Mouse (Mus musculus) ES-Bruce4 (cell line): ENCODE measurements at regions not wholly inside any gene's neighbourhood (a gene's known extent, or its start where the extent isn't known, plus 50 kb on each side); places are given as distances from the start of the nearest gene placed in this dataset.

Experiments
- H3K27ac ChIP-seq: 2 replicates; pipeline ENCODE4 v1.5.1; 2012; ENCODE audit warnings: low read length, inconsistent platforms; ENCODE audit not compliant: insufficient read depth
- H3K27me3 ChIP-seq: 2 replicates; pipeline ENCODE4 v1.6.1; 2012; ENCODE audit warnings: mild to moderate bottlenecking, low read length, inconsistent platforms; ENCODE audit not compliant: control insufficient read depth, poor library complexity, insufficient read depth, severe bottlenecking
- H3K36me3 ChIP-seq: 2 replicates; pipeline ENCODE4 v1.6.1; 2012; ENCODE audit warnings: inconsistent platforms, mild to moderate bottlenecking, low read length, moderate library complexity; ENCODE audit not compliant: control insufficient read depth, poor library complexity, insufficient read depth, severe bottlenecking
- H3K4me1 ChIP-seq: one replicate; pipeline ENCODE4 v1.8.1; 2011; ENCODE audit warnings: low read length; ENCODE audit not compliant: control insufficient read depth, insufficient read depth
- H3K4me3 ChIP-seq: 2 replicates; pipeline ENCODE4 v1.5.1; 2011; ENCODE audit warnings: low read depth, mild to moderate bottlenecking, low read length
- H3K9ac ChIP-seq: 2 replicates; pipeline ENCODE4 v1.6.1; 2012; ENCODE audit warnings: low read depth, mild to moderate bottlenecking, inconsistent platforms; ENCODE audit not compliant: poor library complexity, severe bottlenecking
- H3K9me3 ChIP-seq: replicated peaks from 2 replicates; pipeline ENCODE4 v1.6.1; 2012; ENCODE audit warnings: mild to moderate bottlenecking, low read length, inconsistent platforms; ENCODE audit not compliant: control insufficient read depth, poor library complexity, insufficient read depth, severe bottlenecking
- CTCF ChIP-seq: IDR thresholded peaks from one replicate; pipeline ENCODE4 v1.8.1; 2011; ENCODE audit warnings: low read depth, low read length
- EP300 ChIP-seq: IDR thresholded peaks from 2 replicates; pipeline ENCODE4 v1.6.1; 2011; ENCODE audit warnings: low read depth, low read length; ENCODE audit not compliant: insufficient read depth
- POLR2A ChIP-seq: IDR thresholded peaks from one replicate; pipeline ENCODE4 v1.8.1; 2011; ENCODE audit warnings: low read length; ENCODE audit not compliant: insufficient read depth

GRCm38 (mm10) chr8:34469091-34469490 lies 357.6 kb upstream of the Gm10131 start:
- Histone ChIP-seq H3K9me3 (peaks cover 6% of the 10 kb centered on the region), H3K9ac (no peak overlapping the region), H3K36me3 (no peaks in the 10 kb centered on the region), H3K27ac (no peak overlapping the region), H3K27me3 (no peaks in the 10 kb centered on the region), H3K4me1 (no peaks in the 10 kb centered on the region), H3K4me3 (no peak overlapping the region)
- no peak for TF ChIP-seq POLR2A
- no peak for TF ChIP-seq CTCF
- no peak for TF ChIP-seq EP300

GRCm38 (mm10) chr8:34466786-34467364 lies 355.3 kb upstream of the Gm10131 start:
- Histone ChIP-seq H3K4me1 (no peaks in the 10 kb centered on the region), H3K36me3 (no peaks in the 10 kb centered on the region), H3K4me3 (no peak overlapping the region), H3K27ac (no peak overlapping the region), H3K27me3 (no peaks in the 10 kb centered on the region), H3K9me3 (peaks cover 9% of the 10 kb centered on the region), H3K9ac (no peak overlapping the region)
- no peak for TF ChIP-seq POLR2A
- no peak for TF ChIP-seq EP300
- no peak for TF ChIP-seq CTCF

- no peaks in the 10 kb centered on the region for H3K4me1 ChIP-seq
- no peak overlapping the region for H3K4me3 ChIP-seq
- H3K27ac ChIP-seq: no peak overlapping the region
- peaks cover 19% of the 10 kb centered on the region for H3K9me3 ChIP-seq
- no peaks in the 10 kb centered on the region for H3K36me3 ChIP-seq
- TF ChIP-seq POLR2A (no peak), EP300 (no peak), CTCF (no peak)
- H3K27me3 ChIP-seq: no peaks in the 10 kb centered on the region
- H3K9ac ChIP-seq: no peak overlapping the region
Measured at GRCm38 (mm10) chr8:34465398-34465797, 353.9 kb upstream of the Gm10131 start.

- no peaks in the 10 kb centered on the region for H3K27me3 ChIP-seq
- no peak for TF ChIP-seq EP300
- TF ChIP-seq CTCF: no peak
- no peak for TF ChIP-seq POLR2A
- no peaks in the 10 kb centered on the region for H3K36me3 ChIP-seq
- no peak overlapping the region for H3K27ac ChIP-seq
- H3K4me1 ChIP-seq: no peaks in the 10 kb centered on the region
- H3K4me3 ChIP-seq: no peak overlapping the region
- H3K9ac ChIP-seq: no peak overlapping the region
- H3K9me3 ChIP-seq: peaks cover 19% of the 10 kb centered on the region
Measured at GRCm38 (mm10) chr8:34462262-34462661, 350.7 kb upstream of the Gm10131 start.

GRCm38 (mm10) chr8:34458300-34458699 lies 346.8 kb upstream of the Gm10131 start:
- H3K27me3 ChIP-seq: no peaks in the 10 kb centered on the region
- H3K4me3 ChIP-seq: no peak overlapping the region
- no peak overlapping the region for H3K9ac ChIP-seq
- TF ChIP-seq POLR2A: no peak
- no peak for TF ChIP-seq EP300
- TF ChIP-seq CTCF: no peak
- H3K9me3 ChIP-seq: peaks cover 10% of the 10 kb centered on the region
- no peaks in the 10 kb centered on the region for H3K4me1 ChIP-seq
- H3K27ac ChIP-seq: no peak overlapping the region
- H3K36me3 ChIP-seq: no peaks in the 10 kb centered on the region

GRCm38 (mm10) chr8:34456543-34456942 lies 345.0 kb upstream of the Gm10131 start:
- Histone ChIP-seq H3K9ac (no peak overlapping the region), H3K27me3 (no peaks in the 10 kb centered on the region), H3K4me1 (no peaks in the 10 kb centered on the region), H3K27ac (no peak overlapping the region), H3K36me3 (no peaks in the 10 kb centered on the region), H3K4me3 (no peak overlapping the region), H3K9me3 (peaks cover 7% of the 10 kb centered on the region)
- no peak for TF ChIP-seq POLR2A
- no peak for TF ChIP-seq EP300
- no peak for TF ChIP-seq CTCF
